Mouse (Mus musculus) gonadal fat pad, adult 2 months (tissue): Measurements from ENCODE around the gene Oprm1. TPM values are rescaled to one million over a fixed set of nuclear protein-coding genes. Genes with fewer than 3 reads are reported as not detected.
"Not testable (repeated sequence)": the region's sequence is repeated elsewhere in the genome, so short reads cannot be mapped to it uniquely, and the experiment has no call there.

Experiments used
- DNase-seq: peaks from one replicate; pipeline ENCODE4 v3.0.0-alpha.2; 2012; ENCODE audit warnings: low read depth
- polyA plus RNA-seq: library from polyadenylated mRNA; depleted of rRNA; stranded (reverse); fragments of >200 nt; gene quantifications from 2 replicates; pipeline ENCODE4 v1.2.3, GENCODE M21; 2012; rRNA removed

Oprm1 gene
- 0.20 and 0.22 TPM in 2 replicates for polyA plus RNA-seq

DNA sequence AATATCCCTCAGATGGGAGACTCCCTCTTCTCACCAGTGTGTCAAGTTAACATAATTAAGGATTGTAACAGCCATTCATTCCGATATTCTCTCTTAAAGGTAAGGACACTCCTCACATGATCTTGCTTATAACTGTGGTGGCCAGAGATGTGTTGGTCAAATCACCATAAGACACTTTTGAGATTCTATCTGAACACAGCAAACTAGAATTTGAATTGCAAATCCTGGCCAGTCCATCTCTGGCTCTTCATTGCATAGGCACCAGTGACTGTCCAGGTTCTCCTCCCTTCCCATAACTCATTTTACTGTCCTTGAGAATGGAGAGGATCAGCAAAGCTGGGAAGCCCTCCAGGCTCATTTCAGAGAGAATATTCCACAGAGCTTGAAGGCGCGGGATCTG, at the start of gene Oprm1:
Gene Oprm1, plus strand, starts transcription at position 301 of the 400 bp plus-strand sequence.
- no peak for DNase-seq

DNA sequence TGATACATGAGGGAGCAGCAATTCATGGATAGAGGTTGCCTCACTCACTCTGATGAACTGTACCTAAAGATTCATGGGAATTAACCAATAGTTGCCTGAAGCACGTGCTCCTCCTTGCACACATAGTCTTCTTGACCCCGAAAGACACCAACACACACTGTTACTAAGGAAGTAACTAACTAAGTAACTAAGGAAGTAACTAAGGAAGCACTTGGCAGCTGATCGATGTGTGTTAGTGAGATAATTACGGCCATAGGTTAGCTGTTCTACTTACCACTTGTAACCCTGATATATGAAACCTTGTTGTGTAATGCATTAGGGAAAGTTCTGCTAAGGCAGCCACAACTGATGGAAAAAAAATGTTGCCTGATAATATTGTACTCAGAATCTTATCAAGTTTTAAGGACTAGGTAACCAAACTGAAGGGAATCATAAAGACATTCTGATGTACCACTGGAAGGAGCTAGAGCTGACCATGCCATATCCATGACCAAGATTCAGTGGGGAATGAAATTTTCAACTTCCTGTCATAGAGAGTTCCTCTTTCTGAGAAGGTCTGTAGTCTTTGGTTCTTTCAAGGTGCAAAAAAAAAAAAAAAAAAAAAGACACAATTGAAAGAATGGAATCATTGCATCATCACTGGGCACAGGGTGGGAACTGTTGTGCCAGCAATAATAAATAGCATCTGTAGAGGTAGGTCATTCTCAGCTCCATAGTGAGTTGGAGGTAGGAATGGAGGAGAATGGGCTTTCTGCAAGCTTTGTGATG, 40.9 kb upstream of the Oprm1 start:
- no peak for DNase-seq

DNA sequence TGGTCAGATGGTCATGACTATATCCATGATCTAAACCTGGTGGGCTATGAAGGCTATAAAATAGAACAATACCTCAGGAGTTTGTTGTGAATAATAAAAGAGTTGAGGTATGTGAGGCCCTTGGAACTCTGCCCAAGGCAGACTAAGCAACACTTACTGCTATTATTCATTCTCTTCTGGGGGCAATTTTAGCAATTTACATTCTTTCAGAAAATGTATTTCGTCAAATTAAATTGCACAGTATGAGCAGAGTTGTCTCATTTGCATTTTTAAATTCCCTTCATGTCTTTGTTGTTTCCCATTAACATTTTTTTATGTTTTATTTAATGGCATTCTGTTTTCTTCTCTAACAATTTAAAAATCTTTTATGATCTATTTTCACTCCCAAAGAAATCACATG, 34.5 kb upstream of the Oprm1 start:
- DNase-seq = no peak

DNA sequence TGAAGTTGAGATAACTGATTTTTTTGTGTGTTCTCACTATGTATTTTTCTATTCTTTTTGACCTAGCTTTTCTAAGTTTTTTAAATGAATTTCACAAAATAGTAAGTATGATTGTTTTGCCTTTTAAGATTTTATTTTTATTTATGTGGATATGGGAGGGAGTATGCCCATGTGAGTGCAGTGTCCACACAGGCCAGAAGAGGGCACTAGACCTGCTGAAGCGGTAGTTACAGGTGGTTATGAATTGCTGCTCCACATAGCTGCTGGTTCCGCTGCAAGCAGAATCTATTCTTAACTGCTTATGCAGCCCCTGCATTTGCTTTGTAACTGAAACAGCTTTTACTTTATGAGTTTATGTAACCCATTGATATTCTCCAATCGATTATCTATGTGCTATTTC, 29.8 kb upstream of the Oprm1 start:
- DNase-seq = no peak

DNA sequence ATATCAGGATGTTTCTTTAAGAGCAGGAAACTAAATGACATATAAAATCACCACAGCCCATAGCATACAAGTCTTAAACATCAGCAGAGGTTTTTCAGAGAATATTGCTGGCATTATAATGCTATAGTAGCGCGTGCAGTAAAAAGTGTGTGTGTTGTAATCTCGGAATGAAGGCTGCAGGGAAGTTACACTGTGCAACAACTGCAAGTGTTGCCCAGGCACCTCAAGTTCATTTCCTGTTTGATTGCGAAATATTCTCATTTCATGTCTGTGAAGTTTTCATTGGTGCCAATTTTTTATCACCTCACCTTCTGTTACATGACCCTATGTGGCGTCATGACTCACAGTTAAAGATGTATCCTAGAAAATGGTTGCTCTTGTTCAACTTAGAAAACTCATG, 4.9 kb upstream of the Oprm1 start:
- no peak for DNase-seq

DNA sequence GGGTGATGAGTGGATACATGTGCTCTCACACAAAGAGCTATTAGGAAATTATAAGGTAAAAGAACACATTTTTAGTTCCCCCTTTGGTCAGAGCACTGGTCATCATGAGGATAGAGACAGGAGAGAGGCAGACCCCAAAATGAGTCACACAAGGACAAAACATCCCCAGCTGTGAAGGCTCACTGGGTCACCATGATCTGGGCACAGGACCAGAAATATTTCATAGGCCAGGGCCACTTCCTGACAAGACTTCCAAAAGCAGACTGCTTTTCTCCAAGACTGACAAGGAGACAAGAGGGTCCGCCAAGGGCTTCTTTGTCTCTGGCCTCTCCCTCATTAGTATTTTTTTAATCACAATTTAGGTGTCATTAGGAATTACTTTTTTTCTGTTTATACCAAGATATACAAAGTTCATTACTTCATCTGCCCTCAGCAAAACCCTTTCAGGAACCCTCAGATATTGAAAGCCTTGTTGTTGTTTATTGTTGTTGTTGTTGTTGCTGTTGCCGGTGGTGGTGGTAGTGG, 3.0 kb downstream of the Oprm1 start, which contains the start of gene Gm10945:
Gene Gm10945, minus strand, starts transcription at position 475 of the 525 bp plus-strand sequence.
- DNase-seq = no peak

DNA sequence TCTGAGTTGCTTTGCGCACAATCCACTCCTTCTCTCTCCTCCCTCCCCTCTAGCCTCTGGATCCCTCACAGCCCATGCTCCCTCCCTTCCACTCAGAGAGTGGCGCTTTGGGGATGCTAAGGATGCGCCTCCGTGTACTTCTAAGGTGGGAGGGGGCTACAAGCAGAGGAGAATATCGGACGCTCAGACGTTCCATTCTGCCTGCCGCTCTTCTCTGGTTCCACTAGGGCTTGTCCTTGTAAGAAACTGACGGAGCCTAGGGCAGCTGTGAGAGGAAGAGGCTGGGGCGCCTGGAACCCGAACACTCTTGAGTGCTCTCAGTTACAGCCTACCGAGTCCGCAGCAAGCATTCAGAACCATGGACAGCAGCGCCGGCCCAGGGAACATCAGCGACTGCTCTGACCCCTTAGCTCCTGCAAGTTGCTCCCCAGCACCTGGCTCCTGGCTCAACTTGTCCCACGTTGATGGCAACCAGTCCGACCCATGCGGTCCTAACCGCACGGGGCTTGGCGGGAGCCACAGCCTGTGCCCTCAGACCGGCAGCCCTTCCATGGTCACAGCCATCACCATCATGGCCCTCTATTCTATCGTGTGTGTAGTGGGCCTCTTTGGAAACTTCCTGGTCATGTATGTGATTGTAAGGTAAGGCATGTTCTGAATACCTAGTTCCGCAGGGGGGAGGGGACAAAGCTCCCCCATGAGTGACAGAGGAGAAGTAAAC, 30.4 kb downstream of the Oprm1 start:
- DNase-seq = no peak

DNA sequence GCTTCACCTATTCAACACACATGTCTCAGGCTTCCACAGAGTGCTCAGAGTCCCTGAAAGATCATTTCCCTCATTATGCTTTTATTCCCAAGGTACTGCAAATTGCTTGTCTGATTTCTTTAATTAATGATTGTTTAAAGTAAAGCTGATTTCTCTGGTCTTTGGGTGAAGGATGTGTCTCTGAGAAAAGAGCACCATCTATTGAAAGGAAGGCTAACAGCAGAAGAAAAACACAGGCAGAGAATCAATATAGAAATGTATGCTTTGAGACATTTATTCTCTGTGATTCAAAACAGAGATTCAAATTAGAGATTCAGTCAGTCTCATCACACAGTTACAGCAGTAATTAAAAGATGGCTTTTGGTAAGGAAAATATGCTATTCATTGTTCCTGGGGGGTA, 31.9 kb downstream of the Oprm1 start:
- no peak for DNase-seq

DNA sequence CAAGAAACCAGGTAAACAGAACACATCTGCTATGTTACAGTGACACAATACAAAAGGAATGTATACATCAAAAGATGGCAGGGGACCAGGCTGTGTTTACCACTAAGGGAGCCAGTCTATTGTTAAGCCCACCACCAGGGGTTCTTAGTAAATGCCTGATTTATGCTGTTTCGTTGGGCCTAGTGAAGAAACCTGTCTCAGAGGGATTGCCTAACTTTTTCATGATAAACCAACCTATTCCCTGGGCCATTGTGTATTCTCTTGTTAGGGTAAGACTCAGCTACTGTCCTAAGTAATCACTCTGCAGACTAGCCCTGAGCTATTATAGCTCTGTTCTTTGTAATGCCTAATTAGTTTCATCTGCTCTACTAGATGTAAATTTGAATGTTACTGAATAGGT, 62.3 kb downstream of the Oprm1 start:
- DNase-seq = no peak

DNA sequence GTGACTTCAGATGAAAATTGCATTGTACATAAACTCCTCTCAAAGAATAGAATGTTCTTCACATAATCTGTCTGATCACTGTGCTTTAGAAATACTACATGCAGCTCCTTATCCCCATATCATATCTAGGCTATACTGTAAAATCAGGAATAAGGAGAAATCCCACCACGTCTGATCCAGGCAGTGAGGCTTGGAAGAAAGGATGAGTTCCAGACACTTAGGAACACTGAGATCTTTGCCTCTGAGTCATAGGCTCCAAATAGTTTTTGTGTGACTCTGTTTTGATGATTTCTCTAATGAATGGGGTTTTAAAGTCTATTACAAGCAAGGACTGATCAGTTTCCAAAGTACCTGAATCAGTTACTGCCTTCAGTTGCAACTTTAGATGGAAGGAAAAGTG, 83.9 kb downstream of the Oprm1 start:
- no peak for DNase-seq

DNA sequence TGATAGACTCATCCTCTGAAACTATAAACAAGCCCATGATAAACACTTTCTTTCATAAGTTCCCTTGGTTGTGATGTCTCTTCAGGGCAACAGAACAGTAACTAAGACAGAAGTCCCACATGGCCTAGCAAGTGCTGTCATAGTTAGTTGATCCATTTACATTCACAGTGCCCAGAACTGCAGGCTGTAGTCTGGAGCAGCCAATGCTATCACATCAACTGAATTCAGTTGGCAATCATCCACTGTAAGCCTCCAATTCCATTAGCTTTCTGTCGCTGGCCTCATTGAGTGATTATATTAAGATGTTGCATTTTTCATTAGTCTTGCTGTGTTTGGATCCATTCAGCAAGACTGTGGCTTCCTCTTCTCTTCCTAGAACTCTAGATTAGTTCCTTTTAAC, 88.0 kb downstream of the Oprm1 start:
- DNase-seq = no peak

DNA sequence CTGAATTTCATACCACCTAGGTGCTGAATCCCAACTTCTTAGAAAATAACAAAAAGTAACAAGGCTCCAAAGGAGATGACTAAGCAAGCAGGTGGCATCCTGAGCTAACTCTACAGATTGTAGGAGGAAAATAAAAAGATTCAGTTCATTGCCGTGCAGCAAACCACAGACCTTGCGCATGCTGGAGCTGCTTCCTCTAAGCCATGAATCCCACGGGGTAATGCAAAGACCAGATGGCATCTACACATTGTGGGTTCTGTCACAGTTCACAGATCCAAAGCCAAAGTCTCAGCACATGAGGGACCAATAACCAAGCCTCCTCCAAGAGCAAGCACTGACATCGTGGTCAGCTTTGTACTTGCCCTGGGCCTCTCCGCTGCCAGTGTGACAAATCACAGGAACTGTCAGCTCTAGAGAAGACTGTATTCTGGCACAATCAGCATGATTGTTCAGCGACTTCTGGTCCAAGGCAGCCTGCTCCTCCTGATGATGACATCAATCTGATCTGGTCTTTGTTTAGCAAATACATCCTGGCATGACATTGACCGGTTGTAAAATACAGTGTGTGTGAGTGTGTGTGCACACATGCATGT, 90.0 kb downstream of the Oprm1 start:
- DNase-seq = no peak

DNA sequence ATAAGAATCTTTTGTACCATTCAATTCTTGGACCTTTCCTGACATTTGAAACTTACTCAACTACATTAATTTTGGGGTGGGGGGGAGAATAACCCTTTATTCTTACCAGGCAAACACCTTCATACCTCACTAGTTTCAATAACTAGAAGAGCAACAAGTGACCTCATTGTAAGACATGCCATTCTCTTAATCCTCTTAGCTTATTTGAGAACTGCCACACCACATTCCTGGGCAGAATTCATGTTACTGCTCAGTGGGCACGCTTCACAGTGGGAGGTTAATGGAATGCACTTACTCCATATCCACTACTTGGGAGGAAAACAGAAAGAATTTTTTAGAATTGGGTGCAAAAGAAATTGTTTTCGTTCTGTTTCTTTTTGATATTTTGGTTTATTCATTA, 90.5 kb downstream of the Oprm1 start:
- DNase-seq = no peak

DNA sequence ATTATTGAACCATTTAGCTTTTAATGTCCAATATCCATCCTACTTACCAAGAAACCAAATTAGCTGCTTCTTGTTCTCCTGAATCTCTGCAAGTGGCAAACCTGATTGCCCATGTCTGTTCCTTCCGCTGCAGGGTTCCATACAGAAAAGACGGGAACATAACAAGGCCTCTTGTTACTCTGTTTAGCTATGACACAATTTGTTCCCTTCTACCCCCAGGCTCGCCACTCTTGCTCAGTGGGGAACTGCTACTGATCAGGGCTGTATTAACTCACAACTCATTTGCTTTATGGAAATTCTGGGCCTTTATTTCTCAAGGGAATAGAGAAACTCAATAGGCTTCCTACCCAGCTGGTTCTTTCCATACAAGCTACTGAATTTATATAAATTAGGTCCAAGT, 97.5 kb downstream of the Oprm1 start:
- no peak for DNase-seq

DNA sequence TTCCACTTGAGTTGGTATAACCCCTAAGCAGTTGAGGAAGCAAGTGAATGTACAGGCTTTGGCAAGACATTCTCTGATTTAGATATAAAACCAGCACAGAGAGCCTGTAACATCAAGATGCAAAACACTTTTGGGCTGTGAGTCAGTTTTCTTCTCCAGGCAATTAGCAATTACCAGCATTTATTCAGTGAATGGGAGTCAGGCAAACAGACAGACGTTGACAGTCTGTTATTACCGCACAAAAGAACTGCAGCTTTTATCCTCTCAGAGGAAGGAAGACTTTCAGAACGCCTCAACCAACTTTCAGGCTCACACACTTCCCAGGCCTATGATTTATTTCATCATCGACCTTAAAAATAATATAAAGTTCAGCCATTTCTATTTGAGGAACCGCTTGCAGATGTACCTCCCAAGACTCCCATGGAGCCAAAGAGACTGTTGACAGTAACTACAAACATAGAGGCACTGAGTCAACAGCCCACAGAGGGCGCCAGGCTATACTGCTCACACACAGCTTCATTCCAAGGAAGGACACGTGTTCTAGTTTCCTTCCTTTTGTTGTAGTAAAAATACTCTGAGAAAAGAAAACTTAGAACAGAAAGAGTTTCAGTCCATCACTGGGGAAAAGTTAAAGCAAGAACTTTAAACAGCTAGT, 113.2 kb downstream of the Oprm1 start:
- DNase-seq = no peak

DNA sequence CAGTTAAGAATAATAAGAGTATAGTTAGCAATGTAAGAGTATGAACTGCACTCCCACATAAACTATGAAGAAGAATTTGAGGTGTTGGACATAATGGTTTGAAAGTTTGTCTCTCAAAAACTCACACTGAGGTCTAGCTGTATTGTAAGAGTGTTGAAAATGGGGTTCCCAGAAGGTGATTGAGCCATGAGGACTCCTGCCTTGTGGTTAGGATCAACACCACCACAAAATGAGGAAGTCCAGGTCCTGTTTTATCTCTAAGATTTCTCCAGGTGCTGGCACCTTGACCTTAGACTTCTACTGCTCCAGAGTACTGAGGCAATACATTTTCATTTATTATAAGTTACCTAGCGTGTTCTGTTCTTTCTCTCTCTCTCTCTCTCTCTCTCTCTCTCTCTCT, 115.6 kb downstream of the Oprm1 start:
- no peak for DNase-seq

DNA sequence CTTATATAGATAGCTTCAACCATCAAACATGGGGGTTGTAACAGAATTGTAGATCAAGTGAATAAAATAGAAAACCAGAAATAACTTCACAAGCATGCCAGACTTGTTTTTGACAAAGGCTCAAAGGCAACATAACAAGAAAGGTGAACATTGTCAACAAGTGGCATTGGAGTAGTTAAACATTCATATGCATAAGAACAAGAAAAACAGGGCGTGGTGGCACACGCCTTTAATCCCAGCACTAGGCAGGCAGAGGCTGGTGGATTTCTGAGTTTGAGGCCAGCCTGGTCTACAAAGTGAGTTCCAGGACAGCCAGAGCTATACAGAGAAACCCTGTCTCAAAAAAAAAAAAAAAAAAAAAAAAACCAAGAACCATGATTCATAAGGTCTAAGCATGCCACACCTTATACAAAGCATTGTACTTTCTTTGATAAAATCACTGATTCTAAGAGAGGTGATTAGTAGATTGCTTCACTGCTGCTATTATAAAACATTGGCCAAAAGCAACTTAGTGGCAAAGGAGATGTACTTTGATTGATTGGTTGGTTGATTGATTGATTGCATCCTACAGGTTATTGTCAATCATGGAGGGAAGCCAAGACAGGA, 120.1 kb downstream of the Oprm1 start:
- DNase-seq = no peak

DNA sequence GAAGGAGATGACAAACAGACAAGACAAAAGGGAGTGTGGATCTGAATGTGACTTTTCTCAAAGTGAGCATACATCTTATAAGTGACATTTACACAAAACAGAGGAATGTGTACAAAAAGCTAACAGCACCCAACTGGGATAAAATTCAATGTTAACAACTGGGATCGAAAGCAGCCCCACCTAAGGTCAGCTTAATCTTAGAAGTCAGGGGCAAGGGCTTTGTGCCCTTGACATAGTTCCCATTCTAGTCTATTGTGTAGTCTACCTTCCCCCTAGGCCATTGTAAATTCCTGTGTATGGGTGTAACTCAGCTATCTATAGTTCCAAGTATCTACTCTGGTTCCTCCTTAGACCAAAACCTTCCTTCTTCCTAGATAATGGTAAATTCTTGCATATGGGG, 123.7 kb downstream of the Oprm1 start:
- not testable (repeated sequence) for DNase-seq

DNA sequence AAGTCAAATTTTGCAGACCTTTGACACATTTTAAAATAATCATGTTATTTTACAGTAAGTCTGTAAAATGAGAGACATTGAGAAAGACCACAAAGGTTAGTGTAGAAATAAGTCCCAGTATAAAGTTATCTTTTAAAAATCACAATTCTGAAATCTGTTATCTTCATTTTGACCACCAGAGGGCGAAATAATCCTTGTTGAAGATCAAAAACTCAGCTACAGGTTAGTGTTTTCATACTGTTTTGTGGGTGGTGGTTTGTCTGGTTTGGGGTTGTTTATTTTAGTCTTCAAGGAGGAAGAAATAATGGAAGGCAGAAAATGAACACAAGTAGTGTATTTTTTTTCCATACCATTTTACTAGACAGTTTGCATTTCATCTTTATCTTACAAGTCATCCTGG, 127.2 kb downstream of the Oprm1 start:
- DNase-seq = no peak

DNA sequence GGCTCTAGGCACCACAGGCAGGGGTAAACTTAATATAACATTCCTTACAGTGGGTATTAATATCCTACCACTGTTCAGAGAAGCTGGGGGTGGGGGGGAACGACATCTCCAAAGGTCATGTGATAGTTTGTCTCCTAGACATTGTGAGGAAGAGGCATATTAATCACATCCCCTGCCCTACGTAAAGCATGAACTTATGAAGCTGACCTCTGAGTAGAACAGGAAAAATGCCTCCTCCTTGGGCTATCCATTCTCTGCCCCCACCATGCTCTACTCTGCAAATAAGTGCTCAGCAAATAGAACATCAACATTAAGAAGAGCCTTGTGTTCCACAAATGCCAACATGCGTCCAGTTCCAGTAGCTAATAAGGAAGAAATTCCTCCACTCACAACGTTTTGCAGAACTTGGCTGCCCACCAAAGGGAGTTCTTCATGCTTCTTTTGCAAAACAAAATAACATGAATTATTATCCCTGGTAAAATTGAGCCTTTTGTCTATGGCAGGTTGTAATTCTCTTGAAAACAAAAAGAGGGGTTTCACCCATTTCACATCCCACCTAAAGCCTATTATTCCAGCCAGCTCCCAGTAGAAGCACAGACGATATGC, 131.4 kb downstream of the Oprm1 start:
- DNase-seq = no peak

DNA sequence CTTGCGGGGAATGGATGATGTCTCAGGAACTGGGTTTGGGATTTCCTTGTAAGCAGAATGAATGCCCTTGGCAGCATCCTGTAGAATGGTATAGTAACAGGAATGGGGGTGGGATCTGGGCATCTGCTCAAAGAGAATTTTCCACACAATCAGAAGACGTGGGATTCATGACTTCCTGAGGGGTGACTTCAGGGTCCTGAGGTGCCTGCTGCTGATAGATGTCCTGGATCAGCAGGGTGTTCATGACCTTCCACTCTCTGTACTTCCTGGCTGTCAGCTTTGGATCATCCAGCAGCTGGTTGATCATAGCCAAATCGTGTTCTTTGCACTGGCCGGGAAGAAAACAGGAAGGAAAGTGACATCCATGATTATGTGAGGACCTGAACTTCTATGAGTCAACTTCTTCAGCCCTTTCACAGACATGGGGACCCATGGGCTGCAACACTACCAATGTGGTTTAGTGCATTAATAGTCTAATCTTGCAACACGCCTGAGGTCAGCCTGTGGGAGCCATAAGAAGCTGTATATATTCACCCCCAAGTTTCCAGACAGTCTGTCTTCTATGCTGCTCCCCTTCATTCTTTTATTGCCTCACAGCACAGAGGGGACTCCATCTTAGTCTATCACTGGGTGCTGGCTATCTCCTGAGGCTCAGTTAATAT, 132.2 kb downstream of the Oprm1 start:
- DNase-seq = no peak
